Mouse (Mus musculus) right cerebral cortex, postnatal 10 days (tissue): ENCODE measurements at regions not wholly inside any gene's neighbourhood (a gene's known extent, or its start where the extent isn't known, plus 50 kb on each side); places are given as distances from the start of the nearest gene placed in this dataset.

Experiments used
- DNase-seq, 2 experiments: peaks; one replicate each; pipeline ENCODE4 v3.0.0; 2021; ENCODE audit warnings: low spot score in 2 of 2

DNA sequence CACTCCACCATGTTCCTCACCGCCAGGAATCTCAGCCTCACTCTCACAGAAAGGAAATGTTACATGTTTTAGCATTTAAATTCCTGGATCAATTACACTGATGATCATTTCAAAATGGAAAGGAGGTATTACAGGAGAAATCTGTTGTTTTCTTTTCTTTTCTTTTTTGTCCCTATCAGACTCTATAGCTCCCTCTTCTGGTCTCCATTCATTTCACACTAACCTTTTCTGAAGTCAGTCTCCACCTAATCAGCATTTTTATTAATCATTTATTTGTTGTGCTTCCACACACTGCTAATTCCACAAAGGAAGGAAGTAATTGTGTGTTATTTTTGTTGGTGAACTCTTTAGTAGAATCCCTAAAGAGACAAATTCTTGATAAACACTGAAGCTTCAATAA lies 130.5 kb upstream of the Car10 start:
- DNase-seq = no peak

DNA sequence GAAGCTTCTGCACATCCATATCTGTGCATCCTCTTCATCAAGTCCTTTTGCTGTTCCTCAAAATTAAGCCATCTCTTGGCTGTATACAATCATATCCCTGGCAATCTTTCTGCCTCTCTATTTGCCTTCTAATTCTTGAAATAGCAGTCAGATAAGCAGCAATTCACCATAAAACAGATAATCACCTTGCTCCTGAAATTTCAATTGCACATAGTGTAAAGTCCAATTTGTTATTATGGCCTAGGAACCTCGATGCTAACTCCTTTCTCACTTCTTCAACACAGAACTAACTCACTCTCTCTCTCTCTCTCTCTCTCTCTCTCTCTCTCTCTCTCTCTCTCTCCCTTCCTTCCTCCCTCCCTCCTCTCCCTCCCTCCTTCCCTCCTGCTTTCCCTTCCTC lies 98.2 kb upstream of the Car10 start:
- DNase-seq = no peak

DNA sequence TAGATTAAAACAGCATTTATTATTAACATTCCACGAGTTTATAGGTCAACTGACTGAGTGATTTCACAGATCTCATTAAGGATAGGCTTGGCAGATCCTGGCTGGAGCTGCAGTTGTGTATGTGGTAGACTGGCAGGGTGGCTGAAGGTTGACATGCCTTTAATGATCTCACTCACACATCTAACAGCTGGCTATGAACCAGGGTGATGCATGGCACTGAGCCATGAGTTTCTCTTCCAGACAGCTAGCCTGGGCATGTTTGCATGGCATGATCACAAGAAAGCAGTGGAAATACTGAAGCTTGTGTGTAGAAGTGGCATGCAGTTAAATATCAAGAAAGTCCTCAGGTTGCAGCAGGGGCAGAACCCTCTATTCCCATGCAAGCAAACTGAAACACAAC lies 91.8 kb upstream of the Car10 start:
- DNase-seq = peak in 1 of 2 experiments; percentile 20

DNA sequence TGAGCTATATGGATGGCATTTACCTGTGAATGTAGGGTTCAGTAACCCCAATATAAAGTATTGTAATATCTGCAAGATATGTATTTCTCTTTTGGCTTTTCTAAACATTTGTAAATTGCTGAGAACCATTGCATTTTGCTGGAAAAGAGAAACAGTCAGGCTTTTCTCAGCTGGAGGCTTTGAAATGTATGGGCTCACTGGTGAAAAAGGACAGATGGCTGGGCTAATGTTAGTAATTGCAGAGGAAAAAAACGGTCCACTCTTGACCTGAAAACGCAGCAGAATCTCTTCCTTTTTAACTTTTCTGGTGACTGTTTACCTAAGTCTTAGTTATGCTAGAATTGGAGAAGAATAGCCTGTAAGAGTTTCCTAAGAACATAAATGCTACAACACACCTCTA lies 71.8 kb upstream of the Car10 start:
- no peak for DNase-seq

DNA sequence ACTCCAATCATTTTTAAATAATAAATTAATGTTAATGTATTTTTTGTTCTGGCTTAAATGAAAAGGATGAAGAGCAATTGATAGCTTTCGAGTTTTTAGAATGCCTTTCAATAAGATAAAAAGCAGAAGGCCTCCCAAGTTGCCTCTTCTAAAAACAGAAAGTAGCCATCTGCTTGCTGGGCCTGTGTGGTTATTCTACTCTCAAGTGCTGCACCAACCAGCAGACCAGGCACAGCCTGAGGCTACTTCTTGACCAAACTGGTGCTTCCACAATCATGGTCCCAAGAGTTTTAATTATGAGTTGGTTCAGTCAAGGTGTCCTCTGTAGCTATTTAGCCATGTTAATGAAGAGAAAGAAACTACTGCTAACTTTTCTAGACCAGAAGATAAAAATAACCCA lies 62.3 kb upstream of the Car10 start:
- DNase-seq = peak in 1 of 2 experiments; percentile 32

DNA sequence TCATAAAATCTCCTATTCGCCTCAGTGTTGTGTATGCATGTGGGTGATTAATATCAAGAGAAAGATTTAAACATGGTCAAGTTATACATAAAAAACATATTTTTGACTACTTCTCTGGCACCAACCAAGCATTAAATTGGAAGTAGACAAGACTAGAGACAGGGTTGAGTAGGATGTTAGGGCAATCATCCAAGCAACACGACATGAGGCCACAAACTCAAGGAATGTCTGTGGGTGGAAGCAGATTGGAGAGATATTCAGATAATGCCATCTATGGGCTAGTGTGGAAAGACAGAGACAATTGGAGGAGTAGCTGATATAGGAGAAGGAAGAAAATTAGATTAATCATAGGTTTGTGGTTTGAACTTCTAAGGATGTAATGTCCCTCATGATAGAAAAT lies 60.0 kb upstream of the Car10 start:
- peak in 1 of 2 experiments; percentile 23 for DNase-seq

DNA sequence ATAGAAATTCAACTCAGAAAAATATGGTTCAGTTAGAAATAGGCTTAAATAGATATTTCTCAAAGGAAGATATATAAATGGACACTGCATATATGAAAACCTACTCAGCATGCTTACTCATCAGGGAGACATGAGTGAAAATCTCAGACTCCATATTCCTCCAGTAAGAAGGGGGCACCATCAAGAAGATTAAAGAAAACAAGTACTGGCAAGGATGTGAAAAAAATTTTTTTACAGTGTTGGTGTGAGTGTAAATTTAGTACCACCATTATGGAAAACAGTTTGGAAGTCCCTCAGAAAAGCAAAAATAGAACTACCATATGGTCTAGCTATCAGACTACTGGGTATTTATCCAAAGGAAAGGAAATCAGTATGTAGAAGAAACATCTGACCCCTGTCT lies 58.5 kb upstream of the Car10 start:
- DNase-seq = no peak

DNA sequence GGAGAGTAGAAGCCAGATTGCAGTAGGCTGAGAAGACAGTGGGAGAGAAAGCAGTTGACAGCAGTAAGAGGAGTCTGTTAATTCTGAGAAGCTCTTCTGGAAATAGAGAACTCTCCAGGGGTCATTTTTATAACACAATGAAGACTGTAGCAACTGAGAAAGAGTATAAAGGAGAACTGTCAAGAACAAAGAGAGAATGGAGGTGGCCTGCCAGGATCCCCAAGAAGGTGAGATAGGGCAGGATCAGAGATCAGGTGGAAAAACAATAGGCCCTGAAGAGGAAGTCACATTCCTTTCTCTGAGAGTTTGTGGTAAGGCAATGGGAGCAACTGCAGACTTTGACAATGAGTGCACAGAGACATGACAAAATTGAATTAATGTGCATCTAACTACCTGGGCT lies 57.0 kb upstream of the Car10 start:
- DNase-seq = no peak

GRCm38 (mm10) chr11:93044998-93045397 lies 52.8 kb upstream of the Car10 start:
- DNase-seq = peak; percentile 55 to 70
